ENCODE assay signal across 27 mouse cellular contexts in genomic region chr6:91046184-91046583, GRCm38 (mm10). TPM values are rescaled to one million over a fixed set of nuclear protein-coding genes. Genes with fewer than 3 reads are reported as not detected.
A peak's percentile ranks its signal among the peaks of the same experiment; 100 is the strongest.
DNase-seq lines count a peak whose midpoint lies in the region; ATAC-seq and TF ChIP-seq lines count a peak whose summit lies in the region.
"Had no signal": no experiment of that assay in that cellular context is flagged by ENCODE, and none has a peak within 500 bp of the region (broad histone marks: within the 10 kb centered on the region; RNA-seq: fewer than 3 reads in every experiment).

No protein-coding gene starts in this region.

- H3K4me3 ChIP-seq in heart, embryonic 14.5 days (ENCODE audit: control insufficient read depth in 1 of 2, insufficient read depth in 1 of 2, low read depth in 1 of 2, low read length in 2 of 2) = no peak overlapping the region
- H3K4me3 ChIP-seq in midbrain, postnatal 0 days (ENCODE audit: low read depth, low read length) = no peak overlapping the region
- H3K4me3 ChIP-seq in midbrain, embryonic 10.5 days = no peak overlapping the region
- no peak overlapping the region for H3K4me3 ChIP-seq in hindbrain, embryonic 16.5 days (ENCODE audit: low read length)
- H3K4me3 ChIP-seq: embryonic facial prominence, embryonic 10.5 days; embryonic facial prominence, embryonic 15.5 days; forebrain, embryonic 12.5 days; kidney, embryonic 15.5 days; limb, embryonic 12.5 days; liver, embryonic 15.5 days; midbrain, embryonic 15.5 days had no signal

- H3K9ac ChIP-seq in heart, embryonic 14.5 days (ENCODE audit: low read length) = no peak overlapping the region
- H3K9ac ChIP-seq in midbrain, postnatal 0 days (replicated peaks; ENCODE audit: low read length, poor library complexity, severe bottlenecking) = no peak overlapping the region
- no peak overlapping the region for H3K9ac ChIP-seq in hindbrain, embryonic 16.5 days (ENCODE audit: low read depth, low read length)
- H3K9ac ChIP-seq: embryonic facial prominence, embryonic 15.5 days; forebrain, embryonic 12.5 days; forebrain, postnatal 0 days; kidney, embryonic 15.5 days; limb, embryonic 12.5 days; liver, embryonic 15.5 days; lung, embryonic 14.5 days; midbrain, embryonic 15.5 days had no signal

- 0 out of 2 replicates have a peak overlapping the region, but pooled peaks have one; percentile 39 for H3K4me2 ChIP-seq in heart, embryonic 14.5 days (ENCODE audit: low read length)
- no peak overlapping the region for H3K4me2 ChIP-seq in midbrain, postnatal 0 days (ENCODE audit: low read depth, low read length, poor library complexity, severe bottlenecking)
- H3K4me2 ChIP-seq in hindbrain, embryonic 16.5 days (ENCODE audit: low read length) = no peak overlapping the region
- H3K4me2 ChIP-seq: embryonic facial prominence, embryonic 15.5 days; forebrain, embryonic 12.5 days; kidney, embryonic 15.5 days; limb, embryonic 12.5 days; liver, embryonic 15.5 days; lung, embryonic 14.5 days; midbrain, embryonic 15.5 days had no signal

- DNase-seq in heart, postnatal 36 days = no peak
- peak; percentile 18 for DNase-seq in midbrain, postnatal 0 days (ENCODE audit: low spot score)
- DNase-seq in midbrain, embryonic 10.5 days (ENCODE audit: low spot score) = no peak
- no peak for DNase-seq in kidney, adult 9 months
- DNase-seq: adrenal gland, adult 2 months; cerebellum, adult 8-10 months; cerebellum, postnatal 25 days; forebrain, postnatal 0 days; heart, postnatal 14 days; kidney, adult 11 months; kidney, postnatal 25 days; lung, embryonic 14.5 days; lung, postnatal 14 days; right cerebral cortex, postnatal 4 days; thymus, postnatal 4 days had no signal

- peaks cover 53 to 61% of the 10 kb centered on the region in 2 experiments for H3K4me1 ChIP-seq in heart, embryonic 14.5 days (ENCODE audit: control insufficient read depth in 2 of 2, insufficient read depth in 2 of 2, low read length in 2 of 2)
- no peaks in the 10 kb centered on the region for H3K4me1 ChIP-seq in midbrain, postnatal 0 days (ENCODE audit: insufficient read depth, low read length)
- no peaks in the 10 kb centered on the region; the same call in 1 of the 2 replicates for H3K4me1 ChIP-seq in midbrain, embryonic 10.5 days
- no peaks in the 10 kb centered on the region; the same call in none of the 2 replicates for H3K4me1 ChIP-seq in hindbrain, embryonic 16.5 days (ENCODE audit: control insufficient read depth, insufficient read depth, low read depth, low read length)
- H3K4me1 ChIP-seq: liver, embryonic 15.5 days; midbrain, embryonic 15.5 days had no signal

- peak overlapping the region; percentile 86 to 87 for H3K27ac ChIP-seq in heart, embryonic 14.5 days (replicated peaks in 1 of 2; ENCODE audit: control insufficient read depth in 1 of 2, insufficient read depth in 1 of 2, low read depth in 2 of 2, low read length in 2 of 2)
- no peak overlapping the region for H3K27ac ChIP-seq in midbrain, postnatal 0 days (ENCODE audit: low read depth, low read length)
- H3K27ac ChIP-seq in midbrain, embryonic 10.5 days (replicated peaks) = no peak overlapping the region
- no peak overlapping the region for H3K27ac ChIP-seq in hindbrain, embryonic 16.5 days (ENCODE audit: low read depth, low read length)
- H3K27ac ChIP-seq: embryonic facial prominence, embryonic 10.5 days; embryonic facial prominence, embryonic 15.5 days; forebrain, embryonic 12.5 days; kidney, embryonic 15.5 days; limb, embryonic 12.5 days; liver, embryonic 15.5 days; midbrain, embryonic 15.5 days had no signal

- no peak for TF ChIP-seq CTCF in midbrain, postnatal 0 days (IDR thresholded peaks at IDR 0.05)

- WGBS in heart, embryonic 14.5 days = 44% methylated on average over 5 of the region's 5 CpGs
- WGBS in midbrain, postnatal 0 days = 78% methylated on average over 5 of the region's 5 CpGs
- 90% methylated on average over 5 of the region's 5 CpGs for WGBS in midbrain, embryonic 10.5 days
- 66% methylated on average over 5 of the region's 5 CpGs for whole genome bisulfite sequencing in hindbrain, embryonic 16.5 days

- intact Hi-C loops in heart, postnatal 36 days (cut with DNase I) = no loop called here

- H3K9me3 ChIP-seq in heart, embryonic 14.5 days (ENCODE audit: control insufficient read depth, low read length) = no peaks in the 10 kb centered on the region
- H3K9me3 ChIP-seq in midbrain, postnatal 0 days (ENCODE audit: low read length) = no peaks in the 10 kb centered on the region
- no peaks in the 10 kb centered on the region for H3K9me3 ChIP-seq in midbrain, embryonic 10.5 days (replicated peaks)
- no peaks in the 10 kb centered on the region for H3K9me3 ChIP-seq in hindbrain, embryonic 16.5 days (ENCODE audit: control insufficient read depth, low read length)
- H3K9me3 ChIP-seq: embryonic facial prominence, embryonic 10.5 days; embryonic facial prominence, embryonic 15.5 days; forebrain, embryonic 12.5 days; kidney, embryonic 15.5 days; limb, embryonic 12.5 days; liver, embryonic 15.5 days; midbrain, embryonic 15.5 days had no signal

- H3K27me3 ChIP-seq in heart, embryonic 14.5 days (ENCODE audit: control insufficient read depth, insufficient read depth, low read length) = no peaks in the 10 kb centered on the region
- H3K27me3 ChIP-seq in midbrain, postnatal 0 days (ENCODE audit: insufficient read depth, low read length) = no peaks in the 10 kb centered on the region
- H3K27me3 ChIP-seq in midbrain, embryonic 10.5 days (ENCODE audit: low read depth, poor library complexity, severe bottlenecking) = no peaks in the 10 kb centered on the region
- H3K27me3 ChIP-seq in hindbrain, embryonic 16.5 days (replicated peaks; ENCODE audit: control insufficient read depth, insufficient read depth, low read length) = no peaks in the 10 kb centered on the region
- H3K27me3 ChIP-seq: CH12.LX; embryonic facial prominence, embryonic 15.5 days; forebrain, embryonic 12.5 days; kidney, embryonic 15.5 days; limb, embryonic 12.5 days; liver, embryonic 15.5 days; midbrain, embryonic 15.5 days had no signal

- H3K36me3 ChIP-seq in heart, embryonic 14.5 days (ENCODE audit: control insufficient read depth, insufficient read depth, low read length) = no peaks in the 10 kb centered on the region
- H3K36me3 ChIP-seq in midbrain, postnatal 0 days (ENCODE audit: insufficient read depth, low read length) = peaks cover 41% of the 10 kb centered on the region
- H3K36me3 ChIP-seq in midbrain, embryonic 10.5 days = peaks cover 74% of the 10 kb centered on the region
- peaks cover 6% of the 10 kb centered on the region; the same call in 1 of the 2 replicates for H3K36me3 ChIP-seq in hindbrain, embryonic 16.5 days (ENCODE audit: control insufficient read depth, insufficient read depth, low read length)
- H3K36me3 ChIP-seq: embryonic facial prominence, embryonic 15.5 days; limb, embryonic 12.5 days had no signal

- no peak for ATAC-seq in heart, embryonic 14.5 days (ENCODE audit: insufficient number of reproducible peaks, insufficient read depth, low FRiP score, low read depth)
- no peak for ATAC-seq in midbrain, postnatal 0 days (ENCODE audit: low FRiP score)
- 0 out of 2 replicates have a peak, but pooled peaks have one; percentile 38 for ATAC-seq in hindbrain, embryonic 16.5 days
- ATAC-seq: activated CD4-positive, CD25-positive, alpha-beta regulatory T cell, adult 4 months; inflammation-experienced regulatory T-cells, adult 6 months; midbrain, embryonic 15.5 days had no signal

RNA-seq across cellular contexts. Expression of gene Iqsec1, which starts 57.7 kb away (rescaled TPM):
- polyA plus RNA-seq in heart, embryonic 14.5 days (2014; fragmentation: Nextera tagmentation; extraction: Ambion mirVana) = 24.1 and 28.6 TPM in 2 replicates
- total RNA-seq in heart, postnatal 36 days (2021) = 100 to 1,000 TPM; 135 to 142 TPM
- total RNA-seq in midbrain, postnatal 0 days (2014; rRNA removed) = 149 and 151 TPM in 2 replicates
- 29.0 and 34.5 TPM in 2 replicates for polyA plus RNA-seq in midbrain, postnatal 0 days (2015; fragmentation: Nextera tagmentation; extraction: Ambion mirVana)
- polyA plus RNA-seq in midbrain, embryonic 10.5 days (2016; fragmentation: Nextera tagmentation; extraction: Ambion mirVana) = 9.3 and 10.7 TPM in 2 replicates
- polyA plus RNA-seq in hindbrain, embryonic 16.5 days (2015; fragmentation: Nextera tagmentation; extraction: Ambion mirVana) = 22.9 and 25.8 TPM in 2 replicates

Comparison
In these comparisons a context has a peak if more than half of its experiments do, and no peak if none do; other contexts are left out.
1. H3K27ac ChIP-seq: peak in heart, embryonic 14.5 days (2 of 2); none in midbrain, postnatal 0 days (single experiment), midbrain, embryonic 10.5 days (single experiment) and hindbrain, embryonic 16.5 days (single experiment).